Mouse (Mus musculus) urinary bladder, postnatal 10 days (tissue): ENCODE results near the gene Fhit.
"Not testable (repeated sequence)": the region's sequence is repeated elsewhere in the genome, so short reads cannot be mapped to it uniquely, and the experiment has no call there.

ENCODE experiments used
- DNase-seq: peaks from one replicate; pipeline ENCODE4 v3.0.0; 2022; ENCODE audit warnings: low spot score

Fhit gene

DNA sequence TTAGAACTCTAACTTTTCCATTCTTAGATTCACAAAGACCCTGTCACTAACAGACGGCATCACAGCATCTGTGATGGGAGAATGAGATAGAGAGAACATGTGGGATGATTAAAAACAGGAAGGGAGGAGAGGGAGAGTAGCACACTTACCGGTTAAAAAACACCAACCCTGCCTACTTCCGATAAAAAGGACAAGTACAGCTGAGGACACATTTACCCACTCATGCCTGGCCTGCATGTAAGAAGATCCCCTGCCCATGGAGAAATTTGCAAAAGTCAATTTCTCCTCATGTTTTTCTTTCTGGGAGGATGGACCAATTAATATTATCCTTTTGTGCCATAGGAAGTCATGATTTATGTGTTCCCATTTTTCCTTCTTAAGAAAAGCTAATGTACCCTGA lies 1198.0 kb downstream of the Fhit start:
- no peak for DNase-seq

DNA sequence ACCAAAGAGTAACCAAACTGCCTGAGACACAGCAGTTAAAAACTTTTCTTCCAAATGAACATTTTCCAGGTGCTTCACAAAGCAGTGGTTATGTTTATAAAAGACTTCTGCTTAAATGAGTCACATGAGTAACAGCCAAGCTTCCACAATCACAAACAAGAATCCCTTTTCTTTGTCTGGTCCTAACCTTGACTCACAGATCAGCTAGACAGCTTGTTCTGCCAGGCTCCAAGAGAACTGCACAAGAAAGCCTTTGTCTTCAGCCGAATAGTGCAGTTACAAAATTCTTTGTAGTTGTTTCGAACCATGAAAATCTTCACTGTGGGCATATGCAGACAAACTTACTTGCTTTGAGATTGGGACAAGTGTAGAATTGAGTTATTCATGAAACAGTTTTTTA lies 1201.4 kb downstream of the Fhit start:
- DNase-seq = no peak

DNA sequence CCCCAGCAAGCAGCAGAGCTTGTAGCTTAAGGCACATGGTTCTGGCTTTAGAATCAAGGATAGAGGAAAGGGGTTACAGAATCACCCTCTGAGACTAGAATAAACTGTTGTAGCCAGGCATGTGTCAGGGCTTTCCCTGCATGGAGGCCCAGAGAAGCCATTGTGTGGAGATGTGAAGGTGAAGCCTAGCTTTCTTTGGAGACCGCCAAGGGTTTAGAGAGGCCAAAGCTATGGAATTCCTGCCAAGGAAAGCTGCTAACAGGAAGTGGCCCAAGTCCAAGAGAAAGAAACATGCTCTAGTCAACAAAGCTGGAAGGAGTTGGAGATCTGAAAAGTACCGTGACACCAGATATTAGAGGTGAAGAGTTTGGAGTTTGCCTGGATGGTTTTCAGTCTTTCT lies 1262.3 kb downstream of the Fhit start:
- no peak for DNase-seq

DNA sequence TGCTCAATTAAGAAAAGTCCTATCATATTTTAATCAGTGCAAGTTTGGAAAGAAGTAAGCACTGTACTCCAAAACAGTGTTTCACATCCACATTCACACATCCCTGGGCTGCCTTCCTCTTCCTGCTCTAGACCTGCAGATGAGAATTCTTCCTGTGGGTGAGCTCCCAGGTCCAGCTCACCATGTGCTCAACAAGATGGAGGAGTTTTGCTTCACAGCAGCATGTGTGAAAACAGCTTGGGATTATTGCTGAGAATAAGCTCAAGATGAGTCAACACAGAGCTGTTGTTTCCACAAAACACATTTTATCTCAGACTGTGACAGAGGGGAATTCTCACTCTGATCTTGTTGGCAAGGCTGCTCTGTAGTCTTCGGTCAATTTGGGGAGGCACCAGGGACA lies 1265.3 kb downstream of the Fhit start:
- no peak for DNase-seq

DNA sequence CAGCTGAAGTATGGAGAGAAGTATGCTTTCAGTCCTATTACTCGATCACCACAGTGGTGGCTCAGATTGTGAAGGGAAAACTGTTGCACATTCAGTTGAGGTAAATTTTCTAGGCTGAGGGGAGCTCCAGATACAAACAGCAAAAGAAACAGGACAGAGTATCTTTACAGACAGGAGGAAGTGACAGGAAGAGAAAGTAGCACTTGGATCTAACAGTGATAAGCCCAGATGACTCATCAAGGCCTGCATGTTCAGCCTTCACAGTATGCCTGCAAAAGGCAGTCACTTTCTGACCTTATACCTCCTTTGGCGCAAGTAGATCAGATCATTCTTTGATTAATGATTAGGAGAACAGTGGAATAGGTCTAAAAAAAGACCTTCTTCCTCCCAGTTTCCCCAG lies 1309.8 kb downstream of the Fhit start:
- DNase-seq = no peak

DNA sequence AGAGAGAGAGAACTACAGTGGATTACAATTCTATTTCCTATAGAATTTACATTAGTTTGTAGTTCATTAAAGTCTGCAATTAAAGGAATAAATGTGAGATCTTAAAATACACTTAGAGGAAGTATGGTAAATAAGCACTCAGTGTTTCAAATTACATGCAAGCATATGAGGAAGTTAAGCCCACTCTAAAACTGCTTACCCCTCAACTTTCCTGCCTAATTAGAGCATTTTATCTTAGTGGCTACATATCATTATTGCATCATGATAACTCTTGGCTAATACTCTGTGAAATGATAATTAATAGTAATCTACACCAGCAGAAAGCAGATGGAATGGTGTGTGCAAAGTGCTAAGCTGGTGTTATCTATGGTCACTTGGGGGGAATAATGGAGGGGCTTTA lies 1329.5 kb downstream of the Fhit start:
- DNase-seq = no peak

DNA sequence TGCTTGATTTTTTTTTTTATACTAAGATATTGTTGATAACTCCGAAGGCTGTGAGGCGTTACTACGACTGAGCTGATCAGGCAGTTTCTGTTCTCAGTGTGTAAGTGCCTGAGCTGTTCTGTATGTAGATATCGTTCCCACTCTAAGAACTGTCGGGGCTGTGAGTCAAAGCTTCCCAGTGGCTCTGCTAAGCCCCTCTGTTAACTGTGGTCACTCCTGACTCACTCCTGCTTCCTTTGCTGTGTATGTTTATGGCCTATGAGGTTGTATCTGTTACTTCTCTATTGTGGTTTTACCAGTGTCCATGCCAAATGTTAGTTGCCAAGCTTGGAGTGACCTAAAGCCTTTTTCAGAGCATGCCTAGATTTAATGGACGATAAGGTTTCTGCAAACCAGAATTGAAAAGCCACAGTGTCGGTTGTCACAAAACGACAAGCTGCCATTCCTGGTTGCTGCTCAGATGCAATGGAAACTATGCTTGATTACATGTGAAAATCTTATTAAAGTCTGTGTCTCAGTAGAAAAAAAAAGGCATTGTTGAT lies 1333.1 kb downstream of the Fhit start:
- DNase-seq = not testable (repeated sequence)

DNA sequence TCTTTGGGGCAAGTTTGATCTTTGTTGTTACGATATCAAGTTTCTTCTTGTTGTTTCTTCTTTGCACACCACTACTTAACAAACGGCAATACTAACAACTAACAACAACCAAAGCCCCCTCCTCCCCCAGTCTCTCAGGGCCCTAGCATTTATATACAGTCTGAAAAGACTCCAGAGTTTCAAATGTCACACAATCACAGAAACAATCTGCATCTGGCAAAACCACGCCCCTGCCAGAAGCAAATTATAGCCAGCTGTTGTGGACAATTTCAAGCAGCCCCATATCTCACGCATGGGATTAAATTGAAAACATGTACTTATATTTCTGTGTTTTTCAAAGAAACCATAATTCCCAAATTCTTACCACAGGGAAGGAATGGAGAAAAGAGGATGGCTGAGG lies 1345.9 kb downstream of the Fhit start:
- no peak for DNase-seq

DNA sequence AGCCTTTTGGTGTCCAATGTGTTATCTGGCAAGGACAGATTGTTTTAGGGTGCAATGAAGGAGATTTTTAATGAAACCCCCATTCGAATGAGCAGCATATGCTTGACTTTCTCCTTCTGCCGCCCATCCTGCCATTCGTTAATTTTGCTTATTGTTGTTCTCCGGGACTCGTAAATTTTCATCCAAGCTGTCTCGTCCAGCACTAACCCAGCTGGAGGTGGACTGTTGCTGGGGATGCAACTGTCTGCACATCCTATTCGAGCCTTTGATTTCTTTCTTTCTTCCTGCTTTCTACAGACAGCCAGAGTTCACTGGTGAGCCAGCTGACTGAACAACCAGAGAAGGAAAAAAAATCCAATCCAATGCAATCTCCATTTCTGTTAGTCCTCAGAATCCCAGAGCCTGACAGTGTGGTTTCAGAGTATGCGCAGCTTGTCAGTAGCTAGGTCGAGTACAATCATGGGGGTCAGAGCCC lies 1350.0 kb downstream of the Fhit start:
- no peak for DNase-seq

DNA sequence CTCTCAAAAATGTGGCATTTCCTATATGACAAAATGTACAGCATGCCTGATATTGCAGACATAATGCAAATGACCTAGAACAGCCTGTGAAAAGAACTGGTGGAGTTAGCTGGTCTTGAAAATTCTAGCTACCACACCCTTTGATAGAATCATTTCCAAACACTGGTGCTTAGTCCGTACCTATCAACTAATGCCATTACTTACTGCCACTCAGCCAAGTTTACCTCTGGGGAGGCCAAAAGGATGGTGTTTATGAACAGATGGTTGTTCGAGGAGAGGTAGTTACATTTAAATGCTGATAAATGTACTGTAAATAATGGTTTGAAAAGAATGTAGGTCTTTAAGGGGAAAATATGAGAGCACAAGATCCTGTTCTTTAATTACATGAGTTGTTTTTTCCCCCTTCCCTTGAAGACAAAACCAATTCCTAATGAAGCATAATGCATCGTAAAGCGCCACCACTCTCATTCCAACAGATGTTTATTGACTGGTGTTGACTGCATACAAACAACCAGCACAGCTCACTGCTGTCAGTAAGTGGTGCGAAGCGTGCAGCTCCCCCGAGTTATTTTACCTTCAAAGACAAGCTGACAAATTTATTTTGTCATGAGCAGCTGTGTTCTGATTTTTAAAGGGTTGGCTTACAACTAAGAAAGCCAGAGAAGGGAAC lies 1350.5 kb downstream of the Fhit start:
- no peak for DNase-seq

DNA sequence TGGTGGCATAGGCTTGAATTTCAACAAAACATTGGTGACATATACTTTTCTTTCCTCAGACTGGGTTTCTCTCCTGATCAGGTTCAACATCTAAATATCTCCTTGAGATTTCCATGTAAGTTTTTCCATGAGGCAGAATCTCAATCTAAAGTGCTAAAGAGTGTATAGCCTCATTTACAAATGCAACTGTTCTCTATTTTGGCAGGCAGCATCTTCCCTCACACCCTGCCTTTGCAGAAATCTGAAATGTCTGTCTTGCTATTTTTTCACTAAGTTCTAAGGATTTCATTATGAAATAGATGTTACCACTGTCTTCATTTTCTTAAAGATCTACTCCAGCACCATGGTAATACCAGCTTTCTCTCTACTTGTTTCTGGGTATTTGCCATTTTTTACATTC lies 1368.4 kb downstream of the Fhit start:
- DNase-seq = no peak

DNA sequence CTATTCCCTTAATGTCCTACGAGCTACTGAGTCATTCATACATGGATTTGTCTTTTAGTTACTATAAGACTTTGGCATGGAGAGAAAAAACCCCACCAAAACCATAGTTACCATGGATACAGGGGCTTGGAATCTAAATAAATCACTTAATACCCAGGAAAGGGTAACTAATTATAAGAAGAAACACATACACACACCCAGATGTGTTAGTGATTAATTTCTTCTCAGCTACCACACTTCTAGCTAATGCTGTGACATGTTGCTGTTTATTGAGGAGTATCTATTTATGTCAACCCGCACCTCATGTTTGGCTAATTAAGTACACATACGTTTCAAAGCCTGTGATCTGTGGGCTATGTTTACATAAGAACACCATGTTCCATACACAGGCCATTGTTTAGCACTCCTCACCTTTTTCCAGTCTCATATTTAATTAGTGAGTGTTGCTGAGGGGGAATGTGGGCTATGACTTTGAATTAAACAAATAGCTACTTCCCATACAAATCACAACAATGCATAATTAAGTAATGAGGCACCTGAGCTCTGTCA lies 1373.4 kb downstream of the Fhit start:
- DNase-seq = no peak

DNA sequence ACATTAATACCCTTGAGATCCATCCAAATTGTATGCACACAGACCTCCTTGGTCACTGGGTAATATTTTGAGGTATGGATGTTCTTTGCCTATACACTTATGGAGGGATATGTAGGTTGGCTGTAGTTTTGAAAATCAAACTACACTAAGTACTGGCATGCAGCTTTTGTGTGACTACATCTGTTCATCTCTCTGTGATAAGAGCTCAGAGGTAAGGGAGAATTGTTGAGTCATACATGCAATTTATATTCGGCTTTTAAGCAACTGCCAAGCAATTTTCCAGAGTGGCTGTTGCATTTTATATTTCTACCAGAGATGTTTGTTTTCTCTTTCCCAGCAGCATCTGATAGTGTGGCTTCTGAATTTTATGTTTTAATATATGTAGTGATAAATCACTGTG lies 1374.4 kb downstream of the Fhit start:
- no peak for DNase-seq

DNA sequence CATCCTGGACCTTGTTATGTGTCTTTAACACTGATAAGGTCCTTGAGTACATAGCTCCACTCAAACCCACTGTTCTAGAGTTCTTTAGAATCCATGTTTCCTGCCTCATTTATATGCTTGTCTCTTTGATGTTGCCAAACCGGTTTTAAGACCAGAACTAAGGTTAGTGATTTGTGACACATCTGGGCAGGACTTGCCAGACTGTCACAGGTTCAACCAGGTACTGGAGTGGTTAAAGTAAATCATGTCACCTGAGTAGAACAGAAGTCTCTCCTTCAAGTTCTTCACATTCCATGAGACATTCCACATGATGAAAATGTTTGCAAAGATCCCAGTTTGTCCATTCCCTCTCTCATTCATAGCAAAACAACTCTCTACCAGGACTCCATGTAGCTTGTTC lies 1376.0 kb downstream of the Fhit start:
- no peak for DNase-seq

DNA sequence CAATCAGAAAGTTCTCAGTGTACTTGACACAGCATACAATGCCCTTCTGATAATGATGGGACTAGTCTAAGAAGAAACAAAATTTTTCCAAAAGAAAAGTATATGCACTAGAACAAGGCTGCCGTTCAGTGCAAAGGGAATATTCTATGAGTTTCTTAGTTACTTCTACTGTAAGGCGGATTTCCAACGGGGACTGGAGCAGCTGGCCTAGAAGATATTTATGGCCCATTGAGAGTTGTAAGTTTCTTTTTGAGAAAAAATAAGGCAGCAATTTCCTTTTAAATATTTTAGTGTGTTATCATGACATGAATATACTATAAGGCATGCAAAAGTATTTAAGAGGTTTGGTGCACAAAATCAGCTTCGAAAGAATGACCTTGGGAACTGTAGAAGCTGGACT lies 1410.5 kb downstream of the Fhit start:
- no peak for DNase-seq

DNA sequence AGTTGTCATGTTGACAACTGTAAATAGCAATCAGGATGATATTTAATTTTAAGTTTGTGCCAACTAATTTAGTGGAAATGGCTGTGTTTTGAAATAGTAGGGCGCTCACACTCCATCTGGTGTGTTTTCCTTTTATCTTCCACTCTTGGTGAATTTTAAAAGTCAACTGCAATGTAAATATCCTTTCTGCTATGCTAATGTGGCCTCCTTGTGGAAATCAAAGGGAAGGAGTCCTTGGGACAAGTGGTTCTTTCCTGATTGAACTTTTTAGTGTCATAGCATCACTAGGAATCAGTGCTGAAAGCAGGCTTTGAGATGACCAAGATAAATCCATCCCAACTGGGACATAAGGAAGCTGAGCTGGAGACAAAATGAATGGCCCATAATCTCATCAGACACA lies 1413.1 kb downstream of the Fhit start:
- DNase-seq = no peak

DNA sequence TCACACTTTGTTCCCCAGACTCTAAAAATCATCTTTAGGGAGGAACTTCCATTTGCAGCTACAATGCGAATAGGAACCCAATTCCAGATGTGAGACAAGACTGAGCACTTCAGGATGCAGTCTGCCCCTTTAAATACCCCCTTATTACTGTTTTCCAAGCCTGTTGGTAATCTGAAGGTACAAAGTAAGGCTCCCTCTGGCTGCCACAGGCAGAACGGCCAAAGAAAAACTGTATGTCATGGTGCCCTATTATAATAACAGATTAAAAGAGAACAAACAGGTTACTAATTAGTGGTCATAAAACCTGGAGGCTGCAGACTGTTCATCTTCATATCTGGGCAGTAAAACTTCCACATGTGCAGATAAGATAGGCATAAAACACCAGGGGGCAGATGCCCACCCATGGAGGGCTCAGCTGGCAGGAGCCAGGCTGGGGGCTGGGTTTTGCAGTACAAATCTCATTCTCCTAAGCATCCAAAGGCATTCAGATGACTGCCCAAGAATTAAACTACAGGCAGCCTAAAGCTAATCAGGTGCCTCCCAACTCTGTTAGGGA lies 1439.8 kb downstream of the Fhit start:
- DNase-seq = no peak

DNA sequence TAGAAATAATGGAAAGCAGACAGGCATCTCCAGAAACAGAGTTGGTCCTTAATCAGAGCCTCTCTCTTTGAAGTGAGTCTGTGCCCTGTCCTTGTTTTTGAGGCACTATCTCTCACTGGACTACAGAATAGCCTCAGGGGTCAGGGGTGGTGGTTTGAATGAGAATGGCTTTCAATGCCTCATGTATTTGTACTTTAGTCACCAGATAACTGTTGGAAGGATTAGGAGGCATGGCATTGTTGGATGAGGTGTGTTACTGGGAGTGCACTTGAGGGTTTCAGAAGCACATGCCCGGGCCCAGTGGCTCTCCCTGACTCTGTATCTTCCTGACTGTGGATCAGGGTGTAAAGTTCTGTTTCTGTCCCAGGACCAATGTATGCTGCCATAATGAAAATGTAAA lies 1463.2 kb downstream of the Fhit start:
- no peak for DNase-seq

DNA sequence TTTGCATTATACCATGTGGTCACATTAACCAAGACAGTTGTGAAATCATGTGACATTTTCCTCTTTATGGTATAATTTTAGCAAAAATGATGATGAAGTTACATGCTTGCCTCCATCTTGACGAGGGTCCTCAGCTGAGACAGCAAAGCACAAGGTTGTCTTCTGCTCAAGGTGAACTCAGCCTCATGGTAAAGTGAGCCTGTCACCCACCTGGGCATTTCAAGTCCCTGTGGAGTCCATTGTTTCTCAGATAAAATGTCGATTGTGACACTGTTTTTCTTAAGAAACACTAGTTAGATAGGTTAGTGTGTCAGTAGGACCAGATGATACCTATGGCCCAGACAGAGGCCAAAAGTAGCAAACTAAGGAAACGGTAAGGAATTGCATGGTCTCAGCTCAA lies 1464.7 kb downstream of the Fhit start:
- DNase-seq = no peak

DNA sequence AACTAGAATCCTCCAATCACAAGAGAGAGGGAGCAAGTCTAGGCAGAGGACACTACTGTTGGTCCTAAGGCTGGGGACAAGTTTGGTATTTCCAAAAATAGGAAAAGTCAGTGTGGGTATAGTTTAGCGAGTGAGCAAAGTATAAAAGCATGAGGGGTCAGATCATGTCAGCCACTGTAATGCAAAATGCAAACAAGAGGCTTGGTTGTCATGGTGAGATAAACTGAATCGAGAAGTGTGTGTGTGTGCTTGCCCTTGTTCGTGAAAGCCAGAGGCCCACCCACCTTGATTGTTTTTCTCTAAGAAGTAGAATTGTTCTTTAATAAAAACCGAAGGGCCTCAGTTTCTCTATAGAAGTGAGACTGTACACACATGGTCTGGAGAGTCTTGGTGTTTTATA lies 1465.8 kb downstream of the Fhit start:
- no peak for DNase-seq

DNA sequence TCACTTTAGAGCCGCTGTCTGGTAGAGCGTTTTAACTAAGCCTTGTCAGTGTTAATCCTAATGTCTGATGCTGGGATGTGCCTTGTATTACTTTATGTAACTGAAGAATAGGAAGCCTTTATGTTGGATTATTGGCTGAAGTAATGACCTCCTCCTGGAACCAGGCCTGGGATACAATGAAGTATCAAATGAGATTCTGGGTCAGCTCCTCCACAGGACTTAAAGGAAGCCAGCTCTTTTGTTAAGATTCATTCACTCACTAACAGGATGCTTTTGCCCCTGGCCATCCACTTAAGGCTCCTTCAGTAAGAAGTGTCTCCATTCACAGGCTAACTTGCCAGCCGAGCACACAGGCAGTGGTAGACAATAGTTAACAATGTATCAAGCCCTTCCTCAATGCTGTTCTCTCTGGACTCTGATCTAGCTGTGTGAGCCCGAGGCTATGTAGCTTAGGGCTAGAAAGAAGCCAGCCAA lies 1466.6 kb downstream of the Fhit start:
- no peak for DNase-seq

DNA sequence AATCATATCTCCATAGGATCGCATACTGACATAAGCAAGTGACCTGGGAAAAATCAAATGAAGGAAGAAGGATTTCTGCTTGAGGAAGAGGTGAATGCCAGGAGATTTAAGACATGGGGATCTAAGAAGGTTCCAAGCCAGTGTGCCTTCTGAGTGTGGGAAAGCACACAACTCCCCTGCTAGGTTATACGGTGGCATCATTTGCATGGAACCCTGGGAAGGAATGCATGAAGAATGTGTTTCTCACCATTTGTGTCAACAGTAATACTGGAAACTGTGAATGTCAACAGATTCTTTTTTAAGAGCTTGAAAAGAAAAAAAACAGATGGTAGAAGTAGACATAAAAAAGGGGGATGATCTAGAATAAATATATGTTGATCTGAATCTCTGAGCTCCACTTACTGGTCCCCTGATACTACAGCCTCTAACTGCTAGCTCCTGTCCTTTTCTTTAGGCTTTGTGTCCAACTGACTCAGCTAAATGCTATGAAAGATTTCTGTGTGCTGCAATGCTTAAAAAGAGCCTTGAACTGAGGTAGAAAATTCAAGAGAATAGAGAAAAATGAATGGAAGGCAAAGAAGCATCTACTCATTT lies 1473.1 kb downstream of the Fhit start:
- DNase-seq = no peak

DNA sequence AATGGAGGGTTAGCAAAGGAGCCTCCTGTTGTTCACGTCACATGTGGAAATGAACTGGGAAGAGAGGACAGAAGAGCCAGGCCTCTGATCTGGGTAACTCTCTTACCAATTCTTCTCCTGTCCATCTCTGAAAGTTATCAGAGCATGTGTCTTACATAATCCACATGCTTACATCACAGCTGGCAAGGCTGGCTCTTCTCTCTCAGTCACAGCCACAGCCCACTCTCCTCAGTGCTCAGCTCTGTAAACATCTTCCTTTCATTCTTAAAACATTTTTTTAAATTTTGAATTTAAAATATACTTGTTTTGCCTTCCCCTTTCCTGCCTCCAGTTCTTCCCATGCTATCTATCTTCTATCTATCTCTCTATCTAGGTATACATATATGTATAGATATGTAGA lies 1477.5 kb downstream of the Fhit start:
- DNase-seq = no peak
